Mouse (Mus musculus) spleen, adult 2 months (tissue): ENCODE data around the gene Gfer.

Source experiments
- CTCF ChIP-seq: fragments of 200-500 bp; IDR thresholded peaks from 2 replicates; pipeline ENCODE4 v1.5.1; 2011; ENCODE audit warnings: mild to moderate bottlenecking, inconsistent platforms; ENCODE audit not compliant: insufficient read depth, insufficient read length, insufficient replicate concordance; ENCODE audit errors: extremely low read depth
- POLR2A ChIP-seq: fragments of 200-500 bp; IDR thresholded peaks from 2 replicates; pipeline ENCODE4 v1.6.1; 2011; ENCODE audit warnings: low read depth, low read length, inconsistent platforms

GRCm38 (mm10) chr17:24717943-24718342, 22.0 kb upstream of the Gfer start, which contains the start of the genes Rnf151 and Rps2:
- TF ChIP-seq POLR2A (no peak), CTCF (no peak)
